Mouse (Mus musculus): ENCODE data around the gene Fosl1.

The Fosl1 gene

DNA sequence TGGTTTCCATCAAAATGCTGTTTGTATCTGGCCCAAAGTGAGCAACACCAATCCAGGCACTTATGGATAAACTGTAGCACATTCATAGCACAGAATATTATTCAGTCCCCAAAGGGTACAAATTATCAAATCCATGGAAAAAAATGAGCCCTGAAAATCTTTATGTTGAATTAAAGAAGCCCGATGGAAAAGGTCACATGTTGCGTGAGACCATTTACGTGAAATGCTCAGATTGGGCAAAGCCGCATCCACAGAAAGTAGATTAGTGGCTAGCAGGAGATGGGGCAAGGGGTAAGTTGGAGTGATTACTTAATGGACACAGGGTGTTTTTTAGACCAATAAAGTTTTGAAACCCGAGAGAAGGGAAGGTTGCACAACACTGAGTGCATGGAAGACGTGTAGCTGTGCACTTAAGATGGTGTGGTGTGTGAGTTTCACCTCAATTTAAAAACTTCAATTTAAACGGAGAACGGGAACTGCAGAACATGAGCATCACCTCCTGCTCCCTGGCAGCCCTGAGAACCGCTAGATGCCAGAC, 2.9 kb upstream of the Fosl1 start:
- no peak for TF ChIP-seq GATA4 (IDR thresholded peaks at IDR 0.05; ENCODE audit: insufficient replicate concordance, low read length)

DNA sequence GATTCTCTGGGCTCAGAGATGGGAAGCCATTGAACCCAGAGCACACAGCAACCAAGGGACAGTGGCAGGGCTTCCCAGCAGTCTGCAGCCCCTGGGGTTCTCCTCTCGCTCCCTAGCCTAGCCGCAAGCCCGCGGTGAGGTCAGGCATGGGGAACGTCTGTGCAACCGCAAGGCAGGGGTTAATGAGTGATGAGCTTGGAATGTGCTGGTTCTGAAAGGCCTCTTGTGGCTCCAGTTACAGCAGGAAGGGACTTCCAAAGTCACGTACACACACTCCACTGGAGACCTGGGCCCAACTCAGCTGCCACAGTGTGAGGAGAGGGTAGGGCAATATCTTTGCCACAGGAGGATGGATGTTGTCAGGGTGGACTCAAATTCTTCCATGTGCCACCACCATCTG, 2.4 kb upstream of the Fosl1 start:
- no peak for TF ChIP-seq GATA4 (IDR thresholded peaks at IDR 0.05; ENCODE audit: insufficient replicate concordance, low read length)

DNA sequence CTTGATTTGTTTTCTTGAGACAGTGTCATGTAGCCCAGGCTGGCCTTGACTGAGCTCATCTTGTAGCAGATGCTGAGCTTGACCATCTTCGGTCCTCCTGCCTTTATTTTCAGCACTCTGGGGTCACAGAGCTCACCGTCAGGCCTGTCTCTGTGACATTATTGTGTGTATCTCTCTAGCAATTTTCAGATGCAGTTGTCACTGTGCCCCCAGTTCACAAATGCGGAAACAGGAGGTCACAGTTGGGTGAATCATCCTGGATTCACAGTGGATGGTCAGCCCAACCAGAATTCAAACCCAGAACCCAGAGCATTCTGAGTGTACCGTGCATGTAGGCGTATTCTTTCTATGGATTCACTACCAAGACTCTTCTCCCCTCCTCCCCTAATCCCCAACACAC, 1.6 kb upstream of the Fosl1 start:
- no peak for TF ChIP-seq GATA4 (IDR thresholded peaks at IDR 0.05; ENCODE audit: insufficient replicate concordance, low read length)

DNA sequence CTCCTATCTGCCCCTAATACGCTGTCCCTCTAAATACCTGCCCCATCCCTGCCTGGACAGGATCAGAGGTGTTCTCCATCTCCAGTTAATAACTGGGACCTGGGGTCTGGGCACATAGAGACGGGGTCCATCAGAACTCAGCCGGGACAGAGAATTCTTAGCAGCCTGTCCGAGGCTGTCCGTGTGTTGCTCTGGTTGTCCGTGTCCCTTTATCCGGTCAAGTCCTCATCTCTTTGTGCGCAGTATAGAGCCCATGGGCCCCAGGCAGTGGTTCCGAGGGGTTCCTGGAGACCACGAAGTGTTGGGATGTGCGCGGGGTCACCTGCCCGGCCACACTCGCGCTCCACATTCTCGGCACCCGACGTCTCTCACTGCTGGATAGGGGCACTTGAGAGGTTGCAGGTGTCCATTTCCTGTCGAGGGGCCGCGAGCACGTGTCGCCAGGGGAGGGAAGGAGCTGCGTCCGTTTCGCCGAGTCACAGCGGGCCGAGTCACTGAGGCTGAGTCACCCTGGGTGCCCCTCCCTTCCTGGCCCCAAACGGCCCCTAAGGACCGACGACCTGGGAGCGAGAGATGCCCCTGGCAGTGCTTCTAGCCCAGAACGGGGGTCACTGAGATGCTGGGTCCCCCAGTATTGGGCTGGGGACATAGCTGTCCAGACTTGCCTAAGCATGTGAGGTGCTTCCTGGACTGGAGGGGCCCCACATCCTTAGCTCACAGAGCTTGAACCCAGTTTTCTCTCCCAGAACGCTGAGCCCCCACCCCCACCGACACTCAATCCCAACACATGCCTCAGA, 1.2 kb downstream of the Fosl1 start:
- TF ChIP-seq GATA4 (IDR thresholded peaks at IDR 0.05; ENCODE audit: insufficient replicate concordance, low read length) = no peak

DNA sequence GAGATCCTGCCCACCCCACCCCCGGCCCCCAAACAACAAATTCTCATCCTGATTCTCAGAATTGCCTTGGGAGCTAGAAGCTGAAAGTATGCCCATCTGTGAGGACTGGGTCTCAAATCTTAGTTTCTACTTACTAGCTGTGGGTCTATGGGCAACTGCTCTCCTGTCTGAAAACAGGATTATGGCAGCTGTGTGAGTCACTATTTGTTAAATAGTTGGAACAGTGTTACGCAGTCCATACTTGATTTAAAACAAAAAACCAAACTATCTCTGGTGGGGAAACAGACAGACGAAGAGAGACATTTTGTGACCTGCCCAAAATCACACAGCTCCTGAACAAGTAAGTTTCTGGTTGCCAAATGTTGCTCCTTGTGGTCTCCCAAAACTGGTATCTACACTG, 2.3 kb downstream of the Fosl1 start:
- no peak for TF ChIP-seq GATA4 (IDR thresholded peaks at IDR 0.05; ENCODE audit: insufficient replicate concordance, low read length)

DNA sequence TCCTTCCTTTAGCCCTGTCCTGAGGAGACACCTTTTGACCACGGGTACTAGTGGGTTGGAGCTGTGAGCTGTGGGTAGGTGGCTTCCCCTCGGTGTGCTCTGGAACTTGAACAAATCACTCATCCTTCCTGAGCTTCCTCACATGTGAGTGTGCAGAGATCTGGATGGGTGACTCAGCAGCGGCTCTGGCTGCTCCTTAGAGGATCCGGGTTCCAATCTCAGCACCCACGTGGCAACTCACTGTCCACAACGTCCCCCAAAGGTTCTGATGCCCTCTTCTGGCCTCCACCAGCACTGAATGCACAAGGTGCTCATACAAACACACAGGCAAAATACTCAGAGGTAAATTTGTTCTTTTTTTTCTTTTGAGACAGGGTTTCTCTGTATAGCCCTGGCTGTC, 4.4 kb downstream of the Fosl1 start:
- no peak for TF ChIP-seq GATA4 (IDR thresholded peaks at IDR 0.05; ENCODE audit: insufficient replicate concordance, low read length)

DNA sequence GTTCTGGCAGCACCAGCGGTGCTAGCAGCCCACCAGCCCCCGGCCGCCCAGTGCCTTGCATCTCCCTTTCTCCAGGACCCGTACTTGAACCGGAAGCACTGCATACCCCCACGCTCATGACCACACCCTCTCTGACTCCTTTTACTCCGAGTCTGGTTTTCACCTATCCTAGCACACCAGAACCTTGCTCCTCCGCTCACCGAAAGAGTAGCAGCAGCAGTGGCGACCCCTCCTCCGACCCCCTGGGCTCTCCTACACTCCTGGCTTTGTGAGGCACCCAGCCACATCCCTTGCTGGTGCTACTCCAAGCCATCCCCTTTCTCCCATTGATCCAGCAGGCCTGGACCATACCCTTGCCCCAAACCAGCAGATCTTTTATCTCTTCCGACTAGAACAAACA, 7.7 kb downstream of the Fosl1 start:
- TF ChIP-seq GATA4 (IDR thresholded peaks at IDR 0.05; ENCODE audit: insufficient replicate concordance, low read length) = no peak

DNA sequence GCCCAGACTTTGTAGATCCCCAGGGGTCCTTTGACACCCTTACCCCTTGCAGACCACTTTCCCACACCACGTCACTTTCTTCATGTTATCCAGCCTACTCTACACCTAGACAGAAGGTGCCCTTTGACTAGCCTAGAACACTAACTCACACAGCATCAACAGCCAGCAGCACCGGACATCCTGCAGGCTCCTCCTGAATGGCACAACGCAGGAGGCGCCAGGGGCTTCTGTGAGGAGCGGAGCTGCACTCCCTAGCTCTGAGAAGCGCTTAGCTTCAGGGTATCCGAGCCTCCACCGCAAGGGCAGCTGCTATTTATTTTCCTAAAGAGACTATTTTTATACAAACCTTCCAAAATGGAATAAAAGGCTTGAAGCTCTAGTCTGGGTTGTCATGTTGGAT, 8.2 kb downstream of the Fosl1 start:
- no peak for TF ChIP-seq GATA4 (IDR thresholded peaks at IDR 0.05; ENCODE audit: insufficient replicate concordance, low read length)

DNA sequence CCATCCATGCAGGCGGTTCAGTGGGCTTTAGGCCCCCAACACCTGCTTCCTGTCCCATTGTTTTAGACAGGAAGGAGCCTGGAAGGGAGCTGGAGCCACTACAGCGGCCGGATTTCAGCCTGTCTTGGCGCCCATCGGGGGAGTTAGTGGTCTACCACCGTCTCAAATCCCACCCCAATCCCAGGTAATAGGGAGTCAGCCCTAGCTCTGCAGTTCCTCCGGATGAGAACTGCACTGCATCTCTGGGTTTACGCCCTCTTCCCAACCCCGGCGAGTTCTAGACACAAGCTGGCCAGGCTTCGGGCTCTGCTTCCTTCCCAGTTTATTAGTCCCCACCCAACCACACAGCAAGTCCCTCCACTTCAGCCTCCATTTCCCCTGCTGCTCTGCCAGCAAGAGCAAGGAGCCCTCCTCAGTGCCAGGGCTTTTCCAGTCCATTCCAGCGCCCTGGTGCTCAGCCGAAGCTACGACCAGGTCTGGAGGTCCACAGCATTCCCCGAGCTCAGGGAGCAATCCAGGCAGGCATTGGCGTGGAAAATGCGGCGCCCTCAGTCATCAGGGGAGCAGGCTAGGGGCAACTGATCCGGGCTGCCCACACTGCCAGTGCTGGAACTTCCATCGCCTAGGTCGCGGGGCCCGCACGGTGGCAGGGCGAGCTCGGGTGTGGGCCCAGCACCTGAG, 9.0 kb downstream of the Fosl1 start:
- TF ChIP-seq GATA4 (IDR thresholded peaks at IDR 0.05; ENCODE audit: insufficient replicate concordance, low read length) = no peak

DNA sequence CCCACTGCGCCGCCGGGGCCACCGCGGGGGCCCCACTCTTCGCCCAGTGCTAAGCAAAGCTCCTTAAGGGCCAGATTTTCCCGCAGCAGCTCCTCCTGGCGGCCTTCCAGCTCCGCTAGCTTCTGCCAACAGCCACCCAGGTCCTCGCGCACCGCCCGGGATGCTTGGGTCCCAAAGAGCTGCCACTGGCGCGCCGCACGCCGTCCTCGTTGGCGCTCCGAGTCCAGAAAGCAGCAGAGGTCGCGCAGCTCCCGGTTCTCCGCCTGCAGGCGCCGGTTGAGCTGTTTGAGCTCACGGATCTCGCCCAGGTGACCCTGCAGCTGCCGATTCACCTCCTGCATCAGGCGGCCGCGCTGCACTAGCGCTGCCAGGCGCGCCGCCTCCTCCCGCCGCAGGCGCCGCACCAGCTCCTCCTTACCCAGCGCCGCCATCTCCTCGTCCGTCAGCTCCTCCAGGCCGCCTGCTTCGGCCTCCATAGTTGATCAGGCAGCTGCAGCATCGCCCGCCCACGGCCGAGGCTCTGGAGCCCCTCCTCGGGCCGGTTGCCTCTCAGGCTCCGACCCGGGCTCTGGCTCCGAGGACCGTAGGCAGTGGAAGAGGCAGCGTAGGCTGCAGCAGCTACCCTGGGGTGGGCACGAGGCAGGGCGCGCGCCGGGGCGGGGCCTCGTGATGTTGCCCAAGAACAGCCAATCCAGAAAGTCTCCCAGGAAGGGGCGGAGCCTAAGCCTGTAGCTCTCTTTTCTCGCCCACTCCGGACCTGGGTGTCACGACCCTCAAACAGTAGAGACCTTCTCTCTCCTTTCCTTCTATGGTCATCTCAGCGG, 9.8 kb downstream of the Fosl1 start:
- TF ChIP-seq GATA4 (IDR thresholded peaks at IDR 0.05; ENCODE audit: insufficient replicate concordance, low read length) = no peak

DNA sequence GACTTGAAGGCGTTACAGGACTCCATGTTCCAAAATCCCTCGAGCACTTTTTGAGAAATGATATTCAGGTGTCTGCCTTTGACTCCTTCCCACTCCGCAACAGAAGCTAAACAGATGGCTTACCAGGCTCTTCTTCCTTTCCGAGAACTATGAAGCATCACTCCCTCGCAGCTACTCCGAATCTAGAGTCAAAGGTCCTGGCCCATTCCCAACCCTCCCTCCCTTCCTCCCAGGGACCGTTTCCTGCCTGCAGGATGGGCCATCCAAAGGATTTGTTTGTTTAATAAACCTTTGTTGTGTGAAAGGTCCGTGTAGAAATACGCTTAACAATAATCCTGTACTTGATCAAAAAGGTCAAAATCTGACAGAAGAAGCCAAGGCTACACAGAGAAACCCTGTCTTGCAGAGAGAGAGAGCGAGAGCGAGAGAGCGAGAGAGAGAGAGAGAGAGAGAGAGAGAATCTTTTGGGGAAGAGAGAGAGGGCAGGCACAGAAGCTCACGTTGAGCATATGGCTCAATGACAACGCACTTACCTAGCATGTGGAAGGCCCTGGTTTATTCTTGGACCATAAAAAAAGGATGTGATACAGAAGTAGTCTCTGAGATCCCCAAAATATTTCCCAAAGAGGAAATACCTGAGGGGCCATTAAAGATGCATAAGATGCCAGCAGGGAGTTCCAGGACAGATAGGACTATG, 10.5 kb downstream of the Fosl1 start, which contains the start of gene Ccdc85b:
Gene Ccdc85b (minus strand): TSS at position 149 of the 697 bp plus-strand sequence.
- no peak; the same call in 1 of the 2 replicates for TF ChIP-seq GATA4 (IDR thresholded peaks at IDR 0.05; ENCODE audit: insufficient replicate concordance, low read length)

DNA sequence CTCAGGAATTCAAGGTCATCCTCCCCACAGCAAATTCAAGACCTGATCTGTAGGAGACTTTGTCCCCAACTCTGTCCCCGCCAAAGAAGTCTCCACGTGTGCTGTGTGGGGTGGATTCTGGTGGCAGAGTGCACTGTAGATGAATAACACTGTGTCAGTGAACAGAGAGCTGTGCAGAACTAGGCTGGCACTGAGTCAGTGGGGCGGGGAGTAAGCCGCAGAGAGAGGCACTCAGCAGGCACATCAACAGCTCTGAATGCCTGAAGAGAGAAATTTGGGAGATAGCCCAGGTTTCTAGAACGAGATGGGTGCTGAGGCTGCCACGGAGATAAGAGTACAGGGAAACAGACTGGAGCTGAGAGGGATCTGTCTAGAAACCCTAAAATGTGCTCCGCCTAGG, 11.7 kb downstream of the Fosl1 start:
- TF ChIP-seq GATA4 (IDR thresholded peaks at IDR 0.05; ENCODE audit: insufficient replicate concordance, low read length) = no peak

DNA sequence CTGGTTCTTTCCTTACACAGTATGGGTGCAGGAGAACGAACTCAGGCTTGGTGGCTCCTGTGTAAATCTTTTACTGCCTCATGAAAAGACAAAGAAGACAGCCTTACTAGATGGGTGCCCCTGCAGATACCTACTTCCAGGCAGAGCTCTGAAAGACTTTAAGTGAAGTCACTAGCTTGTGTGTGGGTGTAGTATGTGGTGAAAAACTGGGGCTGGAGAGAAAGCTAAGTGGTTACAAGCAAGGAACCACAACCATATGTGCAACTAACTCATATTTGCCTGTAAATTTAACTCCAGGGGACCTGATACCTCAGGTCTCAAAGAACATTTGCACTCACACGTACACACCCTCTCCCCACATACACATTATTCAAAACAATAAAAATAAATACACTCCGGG, 12.5 kb downstream of the Fosl1 start:
- no peak for TF ChIP-seq GATA4 (IDR thresholded peaks at IDR 0.05; ENCODE audit: insufficient replicate concordance, low read length)

DNA sequence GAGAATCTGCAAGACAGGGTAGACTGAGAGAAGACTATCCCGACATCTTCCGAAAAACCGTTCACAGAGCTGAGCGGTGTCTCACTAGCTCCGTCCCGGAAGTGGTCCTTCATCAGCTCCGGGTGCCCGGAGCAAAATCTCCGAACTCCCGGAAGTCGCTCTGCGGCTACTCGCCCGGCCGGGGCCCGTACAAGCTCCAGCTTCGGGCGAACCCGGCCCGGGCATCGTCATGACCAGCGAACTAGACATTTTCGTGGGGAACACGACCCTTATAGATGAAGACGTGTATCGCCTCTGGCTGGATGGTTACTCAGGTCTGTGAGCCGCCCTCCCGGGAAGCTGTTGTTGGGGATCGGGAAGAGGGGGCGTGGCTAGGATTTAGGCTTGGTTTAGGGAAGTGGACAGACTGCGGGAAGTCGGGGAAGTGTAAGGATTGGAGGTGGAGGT, 13.1 kb downstream of the Fosl1 start, which contains the start of gene Fibp:
Gene Fibp (plus strand): TSS at position 151 of the 447 bp plus-strand sequence.
- TF ChIP-seq GATA4 (IDR thresholded peaks at IDR 0.05; ENCODE audit: insufficient replicate concordance, low read length) = peak; percentile 34; the same call in 1 of the 2 replicates

DNA sequence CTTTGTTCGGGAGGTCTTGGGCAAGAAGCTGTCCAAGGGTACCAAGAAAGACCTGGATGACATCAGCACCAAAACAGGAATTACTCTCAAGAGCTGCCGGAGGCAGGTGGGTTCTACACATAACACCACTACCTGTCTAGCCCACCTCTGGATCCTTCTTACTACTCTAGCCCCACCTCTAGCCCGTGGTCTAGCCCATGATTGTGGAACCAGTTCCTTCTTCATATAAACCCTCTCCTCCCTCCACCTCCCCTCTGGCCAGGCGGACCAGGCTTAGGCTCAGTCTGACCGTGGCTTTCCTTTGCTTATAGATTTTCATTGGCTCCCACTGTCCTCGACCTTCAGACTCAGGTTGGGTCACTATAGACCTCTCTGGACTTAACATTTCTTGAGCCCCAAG, 14.1 kb downstream of the Fosl1 start:
- TF ChIP-seq GATA4 (IDR thresholded peaks at IDR 0.05; ENCODE audit: insufficient replicate concordance, low read length) = no peak

Measured in liver, adult (tissue).